Mouse (Mus musculus) heart, postnatal 0 days (tissue): ENCODE measurements around the gene Stra6.

Experiments
- CTCF ChIP-seq: IDR thresholded peaks from 2 replicates; pipeline ENCODE4 v1.5.1; 2016; ENCODE audit warnings: antibody characterized with exemption, control low read depth, low read depth
- EP300 ChIP-seq: IDR thresholded peaks from 2 replicates; pipeline ENCODE4 v1.6.1; 2016; ENCODE audit warnings: antibody characterized with exemption, low read depth

GRCm38 (mm10) chr9:58093776-58094175 is 30.2 kb downstream of the Stra6 start:
- TF ChIP-seq EP300 (no peak), CTCF (no peak)
